Mouse (Mus musculus): ENCODE measurements around the gene 1700080E11Rik.
"Not testable (repeated sequence)": the region's sequence is repeated elsewhere in the genome, so short reads cannot be mapped to it uniquely, and the experiment has no call there.

1700080E11Rik gene

DNA sequence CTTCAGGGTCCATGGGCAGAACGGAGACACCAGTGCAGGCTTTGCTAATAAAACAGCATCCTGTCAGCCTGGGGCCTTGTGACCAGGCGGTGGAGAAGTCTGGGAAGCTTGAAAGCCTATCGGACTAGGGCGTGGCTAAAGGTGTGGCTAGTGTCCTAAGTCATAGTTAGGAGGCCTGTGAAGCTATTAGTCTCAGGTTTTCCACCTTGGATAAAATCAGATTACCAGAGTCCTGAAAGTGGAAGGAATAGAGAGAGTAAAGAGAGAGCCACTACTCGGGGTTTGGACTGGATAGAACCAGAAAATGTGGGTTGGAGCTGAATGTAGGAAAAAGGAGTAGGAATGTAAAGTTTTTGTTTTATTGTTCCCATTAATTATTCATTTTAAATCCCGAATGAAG, at the start of gene 1700080E11Rik:
TSS of gene 1700080E11Rik (minus strand) at position 101 of the 400 bp plus-strand sequence.
- DNase-seq (ENCODE audit: low spot score in 2 of 2), result no peak

DNA sequence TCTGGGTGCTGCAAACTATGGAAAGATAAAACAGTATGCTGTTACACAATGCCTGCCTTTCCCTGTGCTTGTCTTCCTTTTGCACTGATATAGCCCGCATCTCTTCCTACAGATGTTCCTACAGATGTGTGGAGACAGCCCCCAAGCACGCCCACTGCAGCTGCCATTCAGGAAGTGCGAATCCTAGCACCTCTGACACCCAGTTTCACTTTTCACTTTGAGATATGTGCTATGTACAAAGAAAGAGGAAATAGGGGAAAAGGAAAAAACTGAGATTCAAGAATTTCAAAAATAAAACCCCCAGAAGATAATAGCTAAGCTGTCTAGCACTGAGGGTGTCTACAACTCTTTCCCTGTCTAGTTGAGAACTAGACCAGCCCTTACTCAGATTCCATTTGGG, 41.8 kb upstream of the 1700080E11Rik start:
- DNase-seq (ENCODE audit: low spot score in 2 of 2), result no peak

DNA sequence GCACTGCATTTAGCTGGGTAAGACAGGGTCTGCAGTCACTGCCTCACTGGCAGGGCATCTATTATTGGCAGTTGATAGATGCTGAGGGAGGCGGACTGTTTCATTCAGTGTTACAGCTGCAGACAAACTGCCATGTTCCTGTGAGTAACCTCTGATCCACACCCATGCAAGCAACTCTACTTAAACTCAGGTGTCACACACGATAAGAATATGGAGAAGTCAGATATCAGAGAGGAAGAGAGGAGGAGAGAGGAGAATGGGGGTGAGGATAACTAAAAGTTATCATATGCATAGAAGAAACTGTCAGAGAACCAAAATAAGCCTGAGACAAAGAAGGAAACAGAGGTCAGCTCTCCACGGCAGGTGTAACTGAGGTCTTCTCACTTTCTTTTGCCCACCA, 37.5 kb upstream of the 1700080E11Rik start:
- DNase-seq (ENCODE audit: low spot score in 2 of 2), result no peak

DNA sequence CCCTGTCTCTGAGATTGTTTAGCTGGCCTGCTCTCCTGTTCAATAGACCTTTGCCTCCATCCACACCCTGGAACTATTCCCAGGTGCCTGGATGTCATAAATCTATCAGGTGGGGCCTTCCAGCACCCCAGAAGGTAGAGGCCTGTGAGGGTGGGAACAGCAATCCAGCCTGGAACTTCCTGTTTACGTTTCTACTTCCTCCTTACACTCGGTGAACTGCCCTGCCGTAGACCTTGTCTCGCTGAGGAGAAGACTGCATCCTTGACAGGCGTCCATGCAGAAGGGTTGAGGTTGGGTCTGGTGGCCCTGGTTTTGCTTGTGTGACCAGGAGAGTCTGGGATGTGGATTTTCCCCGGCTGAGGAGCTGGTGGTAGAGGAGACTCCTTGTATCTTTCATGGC, 5.7 kb downstream of the 1700080E11Rik start:
- DNase-seq (ENCODE audit: low spot score in 2 of 2), result no peak

DNA sequence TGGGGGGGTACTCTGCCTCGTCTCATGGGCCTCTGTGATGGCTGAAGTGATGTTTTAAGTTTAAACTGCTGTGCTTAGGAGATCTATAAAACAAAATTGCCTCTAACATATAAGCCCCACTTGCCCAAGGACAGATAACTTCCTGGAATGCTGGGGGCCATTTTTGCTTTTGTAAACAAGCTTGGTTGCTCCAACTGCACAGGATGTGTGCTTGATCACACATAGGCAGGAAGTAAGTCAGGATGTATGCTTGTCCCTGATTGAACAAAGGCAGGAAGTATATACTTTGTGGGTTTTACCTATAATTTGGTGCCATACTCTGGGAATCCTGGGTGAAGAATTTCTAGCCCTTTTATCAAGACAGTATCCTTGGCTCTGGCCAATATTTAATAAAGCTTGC, 8.5 kb downstream of the 1700080E11Rik start:
- DNase-seq (ENCODE audit: low spot score in 2 of 2), result no peak

DNA sequence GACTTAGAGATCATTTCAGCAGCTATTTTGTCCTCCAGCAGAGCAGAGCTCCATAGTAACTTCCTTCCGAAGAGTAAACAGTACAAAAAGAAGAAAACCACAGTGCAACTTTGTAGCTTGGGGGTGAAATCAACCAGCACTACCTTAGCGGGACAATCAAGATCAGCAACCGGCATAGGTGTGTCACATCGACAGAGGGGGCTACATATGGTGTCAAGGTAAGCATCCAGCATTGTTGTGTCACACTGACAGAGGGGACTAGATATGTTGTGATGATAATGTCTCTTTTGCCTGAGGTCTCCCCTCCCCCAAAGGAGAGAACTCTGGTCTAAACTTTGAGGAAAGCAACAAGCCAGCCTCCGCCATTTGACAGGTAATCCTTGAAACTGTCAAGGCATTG, 10.4 kb downstream of the 1700080E11Rik start:
- DNase-seq (ENCODE audit: low spot score in 2 of 2), result no peak

DNA sequence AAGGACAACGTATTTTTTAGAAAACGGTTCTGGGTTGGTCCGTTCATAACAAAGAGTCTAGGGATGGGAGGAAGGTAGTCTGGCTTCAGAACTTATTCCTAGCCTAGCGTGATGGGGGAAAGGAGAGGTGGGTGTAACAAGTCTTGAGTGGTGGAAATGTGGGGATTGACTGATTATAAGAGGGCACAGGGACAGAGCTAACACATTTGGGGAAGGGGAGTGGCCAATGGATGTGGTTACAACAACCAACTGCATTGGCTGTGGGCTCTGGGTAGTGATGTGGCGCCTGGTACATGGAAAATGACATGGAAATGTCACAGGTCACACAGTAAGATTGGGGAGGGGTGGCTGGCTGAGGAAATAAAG, 12.9 kb downstream of the 1700080E11Rik start:
- no peak for DNase-seq (ENCODE audit: low spot score in 2 of 2)

DNA sequence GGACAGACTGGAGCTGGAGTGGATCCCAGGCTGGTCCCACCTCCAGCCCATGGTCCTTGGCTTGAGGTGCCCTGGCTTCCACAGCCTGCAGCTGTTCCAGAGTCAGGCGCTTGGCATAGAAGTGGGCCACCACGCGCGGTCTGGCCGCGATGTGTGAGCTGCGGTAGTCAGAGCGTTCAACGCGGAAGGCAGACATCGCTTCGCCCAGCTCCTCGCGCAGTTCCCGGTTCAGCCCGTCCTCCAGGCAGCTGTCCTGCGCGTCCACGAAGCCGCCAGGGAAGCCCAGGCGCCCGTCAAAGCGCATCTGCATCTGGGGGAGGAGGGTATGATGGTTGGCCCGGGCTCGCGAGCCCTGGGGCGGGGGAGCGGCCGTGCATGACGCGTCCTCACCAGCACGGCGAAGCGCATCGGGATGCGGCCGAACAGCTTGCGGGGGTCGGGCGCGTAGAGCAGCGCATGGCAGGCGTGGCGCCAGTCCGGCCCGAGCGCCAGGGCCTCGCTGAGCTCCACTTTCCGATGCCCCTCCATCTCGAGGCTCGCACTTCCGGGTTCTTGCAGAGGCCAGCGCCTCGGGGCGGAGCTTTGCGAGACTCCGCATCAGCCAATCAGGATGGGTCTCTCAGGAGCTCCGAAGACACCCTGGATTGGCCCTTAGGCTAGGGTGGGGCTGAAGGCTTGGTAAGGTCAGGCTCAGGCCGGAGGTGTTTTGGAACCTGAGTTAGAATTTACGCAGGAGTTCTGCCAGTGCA, 13.5 kb downstream of the 1700080E11Rik start, which contains the start of gene Nudt16:
TSS of gene Nudt16 (minus strand) at position 572 of the 749 bp plus-strand sequence.
- peak; percentile 83 to 85 for DNase-seq (ENCODE audit: low spot score in 2 of 2)

DNA sequence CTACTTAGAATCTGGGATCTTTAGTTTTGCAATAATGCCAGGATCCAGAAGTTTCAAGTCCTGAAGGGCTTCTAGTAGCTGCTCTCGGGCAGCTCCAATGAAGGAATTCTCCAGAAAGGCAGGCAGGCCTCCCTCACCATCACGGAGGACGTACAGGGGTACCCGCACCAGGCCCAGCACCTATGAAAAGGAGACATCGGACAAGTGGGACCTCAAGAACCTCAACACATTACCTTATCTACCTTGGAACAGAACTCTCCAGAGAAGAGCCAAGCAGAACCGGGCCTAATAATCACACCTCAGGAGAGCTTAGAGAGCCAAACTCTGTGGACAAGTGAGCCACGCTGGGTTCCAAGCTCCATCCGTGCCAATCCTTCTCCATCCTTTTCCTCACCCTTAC, 14.6 kb downstream of the 1700080E11Rik start:
- DNase-seq (ENCODE audit: low spot score in 2 of 2), result no peak

DNA sequence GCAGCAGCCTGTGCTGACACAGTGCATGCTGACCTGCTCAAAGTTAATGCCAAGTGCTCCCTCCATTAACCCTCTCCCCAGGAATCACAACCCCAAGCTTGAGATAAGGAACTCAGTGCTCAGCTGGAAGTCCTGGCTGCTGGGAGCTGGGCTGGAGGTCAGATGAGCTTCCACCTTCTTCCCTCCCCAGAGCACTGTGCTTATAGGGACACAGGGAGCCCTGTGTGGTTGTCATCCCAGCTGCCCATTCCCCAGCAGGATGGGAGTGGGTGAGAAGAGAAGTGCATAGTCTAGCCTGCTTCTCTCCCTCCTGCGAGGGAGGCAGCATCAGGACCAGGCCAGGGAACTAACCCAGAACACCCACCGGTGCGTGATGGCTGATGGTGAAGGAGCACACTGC, 19.7 kb downstream of the 1700080E11Rik start:
- DNase-seq (ENCODE audit: low spot score in 2 of 2), result not testable (repeated sequence)

DNA sequence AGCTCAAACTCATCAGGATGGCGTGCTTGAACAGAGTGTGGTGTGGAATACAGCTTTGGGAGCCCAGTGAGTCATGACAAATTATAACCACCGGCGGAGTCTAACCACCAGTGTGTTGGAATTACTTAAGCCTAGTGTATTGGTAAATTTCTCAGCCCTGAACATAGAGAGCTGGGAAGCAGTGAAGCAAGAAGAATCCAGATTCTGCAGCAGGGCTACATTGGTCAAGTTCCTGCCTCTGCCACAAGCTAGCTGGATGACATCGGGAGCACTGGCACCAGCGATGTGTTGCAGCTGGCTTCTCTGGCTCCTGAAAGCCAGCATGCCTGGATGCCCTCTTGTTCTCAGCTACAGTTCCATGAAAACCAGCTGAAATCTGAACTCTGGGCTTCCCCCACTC, 41.0 kb downstream of the 1700080E11Rik start:
- DNase-seq (ENCODE audit: low spot score in 2 of 2), result no peak

DNA sequence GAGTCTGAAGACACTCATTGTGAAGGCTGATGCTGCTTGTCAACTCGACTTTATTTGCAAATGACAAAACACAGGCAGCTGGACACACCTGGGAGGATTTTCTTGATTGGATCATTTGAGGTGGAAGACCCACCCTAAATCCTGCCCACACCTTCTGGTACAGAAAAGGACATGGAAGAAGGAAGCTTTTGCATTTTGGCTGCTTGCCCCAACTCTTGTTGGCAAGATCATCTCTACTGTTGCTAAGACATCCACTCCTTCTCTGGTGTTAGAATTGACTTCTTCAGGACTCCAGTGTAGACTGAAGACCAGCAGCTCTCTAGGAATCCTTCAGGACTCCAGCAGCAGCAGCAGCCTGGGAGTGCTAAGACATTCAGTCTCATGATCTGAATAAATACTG, 43.0 kb downstream of the 1700080E11Rik start:
- no peak for DNase-seq (ENCODE audit: low spot score in 2 of 2)

DNA sequence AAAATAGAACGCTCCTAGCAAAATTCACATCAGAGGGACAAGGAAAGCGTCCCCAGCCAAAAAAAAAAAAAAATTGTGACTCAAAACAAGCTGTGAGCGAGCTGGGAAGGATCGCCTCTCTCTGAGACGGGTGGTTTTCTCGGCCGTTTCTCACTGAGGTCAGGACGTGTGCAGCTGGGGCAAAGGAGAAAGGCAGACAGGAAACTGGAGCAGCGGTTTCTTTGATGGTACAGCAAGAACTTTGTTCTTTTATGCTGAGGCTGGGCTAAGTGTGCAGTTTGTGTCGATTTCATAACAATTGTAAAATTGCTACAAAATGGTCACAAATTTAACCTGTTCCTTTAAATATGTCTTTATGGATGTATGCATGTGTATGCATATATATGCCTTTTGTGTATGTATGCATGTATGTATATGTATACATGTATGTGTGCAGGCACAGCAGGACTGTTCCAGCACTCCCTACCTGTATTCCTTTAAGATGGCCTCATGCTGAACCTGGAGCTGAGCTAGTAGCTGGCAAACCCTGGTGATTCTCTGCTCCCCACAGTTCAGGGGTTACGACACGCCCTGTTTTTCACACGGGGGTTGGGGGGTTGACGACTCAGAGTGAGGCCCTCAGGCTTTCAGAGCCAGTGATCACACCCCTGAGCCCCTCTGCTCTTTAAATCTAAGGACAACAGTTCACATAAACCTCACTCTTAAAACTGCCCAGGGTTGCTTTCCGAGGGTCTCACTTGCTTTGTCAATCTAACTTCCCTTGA, 43.9 kb downstream of the 1700080E11Rik start:
- DNase-seq (ENCODE audit: low spot score in 2 of 2), result no peak
